Mouse (Mus musculus) erythroblast, embryonic 14.5 days (primary cell): ENCODE data around the gene Cdkal1. TPM values are rescaled to one million over a fixed set of nuclear protein-coding genes. Genes with fewer than 3 reads are reported as not detected.
A peak's percentile ranks its signal among the peaks of the same experiment; 100 is the strongest.

ENCODE experiments used
- H3K27me3 ChIP-seq: 2 replicates; pipeline ENCODE4 v1.6.1; 2012; ENCODE audit warnings: inconsistent platforms; ENCODE audit not compliant: control insufficient read depth
- H3K36me3 ChIP-seq: 2 replicates; pipeline ENCODE4 v1.6.1; 2012; ENCODE audit warnings: mild to moderate bottlenecking, inconsistent platforms; ENCODE audit not compliant: control insufficient read depth
- H3K4me1 ChIP-seq: 2 replicates; pipeline ENCODE4 v1.6.1; 2012; ENCODE audit warnings: inconsistent platforms; ENCODE audit not compliant: control insufficient read depth
- H3K4me3 ChIP-seq: replicated peaks from 2 replicates; pipeline ENCODE3; 2012; ENCODE audit warnings: moderate library complexity, mild to moderate bottlenecking, inconsistent platforms
- H3K9me3 ChIP-seq: 2 replicates; pipeline ENCODE4 v1.6.1; 2012; ENCODE audit warnings: low read length, inconsistent platforms, mixed read lengths; ENCODE audit not compliant: control insufficient read depth
- GATA1 ChIP-seq: IDR thresholded peaks from 2 replicates; pipeline ENCODE4 v1.6.1; 2012; ENCODE audit warnings: low read length, inconsistent platforms, mixed read lengths
- TAL1 ChIP-seq: IDR thresholded peaks from 3 replicates; pipeline ENCODE4 v1.6.1; 2012; ENCODE audit warnings: low read length, inconsistent platforms, mixed read lengths
- polyA plus RNA-seq: library from polyadenylated mRNA; stranded (reverse); fragments of >175 nt; gene quantifications from 2 replicates; pipeline ENCODE4 v1.2.3, GENCODE M21; 2012

Cdkal1 gene
- polyA plus RNA-seq, 1 experiment, result 0.10 TPM

GRCm38 (mm10) chr13:29599646-29600045, 255.8 kb downstream of the Cdkal1 start:
- H3K27me3 ChIP-seq, result no peaks in the 10 kb centered on the region
- no peaks in the 10 kb centered on the region for H3K9me3 ChIP-seq
- no peak for TF ChIP-seq TAL1
- TF ChIP-seq GATA1, result peak; percentile 10; the same call in 1 of the 2 replicates
- H3K4me3 ChIP-seq, result no peak overlapping the region
- H3K36me3 ChIP-seq, result no peaks in the 10 kb centered on the region
- H3K4me1 ChIP-seq, result no peaks in the 10 kb centered on the region

GRCm38 (mm10) chr13:29596735-29597134, 258.7 kb downstream of the Cdkal1 start:
- 0 out of 2 replicates have a peak, but pooled peaks cover 2% of the 10 kb centered on the region for H3K9me3 ChIP-seq
- H3K27me3 ChIP-seq, result no peaks in the 10 kb centered on the region
- no peaks in the 10 kb centered on the region for H3K4me1 ChIP-seq
- TF ChIP-seq GATA1, result no peak
- no peak for TF ChIP-seq TAL1
- H3K36me3 ChIP-seq, result peaks cover 2% of the 10 kb centered on the region; the same call in 1 of the 2 replicates
- H3K4me3 ChIP-seq, result no peak overlapping the region

GRCm38 (mm10) chr13:29593096-29593495, 262.4 kb downstream of the Cdkal1 start:
- no peaks in the 10 kb centered on the region for H3K27me3 ChIP-seq
- no peaks in the 10 kb centered on the region for H3K4me1 ChIP-seq
- TF ChIP-seq TAL1 (no peak), GATA1 (no peak)
- no peak overlapping the region for H3K4me3 ChIP-seq
- peaks cover 2% of the 10 kb centered on the region; the same call in 1 of the 2 replicates for H3K36me3 ChIP-seq
- 0 out of 2 replicates have a peak, but pooled peaks cover 2% of the 10 kb centered on the region for H3K9me3 ChIP-seq

- Histone ChIP-seq H3K4me3 (no peak overlapping the region), H3K4me1 (no peaks in the 10 kb centered on the region), H3K27me3 (no peaks in the 10 kb centered on the region), H3K36me3 (peaks cover 2% of the 10 kb centered on the region; the same call in 1 of the 2 replicates), H3K9me3 (0 out of 2 replicates have a peak, but pooled peaks cover 2% of the 10 kb centered on the region)
- no peak for TF ChIP-seq TAL1
- no peak for TF ChIP-seq GATA1
Measured at GRCm38 (mm10) chr13:29590685-29591084, 264.8 kb downstream of the Cdkal1 start.

- Histone ChIP-seq H3K9me3 (0 out of 2 replicates have a peak, but pooled peaks cover 2% of the 10 kb centered on the region), H3K4me3 (no peak overlapping the region), H3K4me1 (no peaks in the 10 kb centered on the region), H3K36me3 (peaks cover 2% of the 10 kb centered on the region; the same call in 1 of the 2 replicates), H3K27me3 (no peaks in the 10 kb centered on the region)
- TF ChIP-seq TAL1 (no peak), GATA1 (no peak)
Measured at GRCm38 (mm10) chr13:29590164-29590563, 265.3 kb downstream of the Cdkal1 start.

- H3K4me1 ChIP-seq, result no peaks in the 10 kb centered on the region
- peaks cover 2% of the 10 kb centered on the region; the same call in 1 of the 2 replicates for H3K36me3 ChIP-seq
- no peaks in the 10 kb centered on the region for H3K27me3 ChIP-seq
- no peak for TF ChIP-seq TAL1
- TF ChIP-seq GATA1, result no peak
- no peak overlapping the region for H3K4me3 ChIP-seq
- H3K9me3 ChIP-seq, result 0 out of 2 replicates have a peak, but pooled peaks cover 2% of the 10 kb centered on the region
Measured at GRCm38 (mm10) chr13:29588693-29589092, 266.8 kb downstream of the Cdkal1 start.

GRCm38 (mm10) chr13:29581762-29582700, 273.4 kb downstream of the Cdkal1 start:
- Histone ChIP-seq H3K4me1 (no peaks in the 10 kb centered on the region), H3K4me3 (no peak overlapping the region), H3K27me3 (no peaks in the 10 kb centered on the region), H3K36me3 (no peaks in the 10 kb centered on the region), H3K9me3 (no peaks in the 10 kb centered on the region)
- no peak for TF ChIP-seq TAL1
- TF ChIP-seq GATA1, result no peak

GRCm38 (mm10) chr13:29580780-29581179, 274.7 kb downstream of the Cdkal1 start:
- Histone ChIP-seq H3K4me3 (no peak overlapping the region), H3K27me3 (no peaks in the 10 kb centered on the region), H3K9me3 (no peaks in the 10 kb centered on the region), H3K4me1 (no peaks in the 10 kb centered on the region), H3K36me3 (no peaks in the 10 kb centered on the region)
- TF ChIP-seq TAL1 (no peak), GATA1 (no peak)

- Histone ChIP-seq H3K4me3 (no peak overlapping the region), H3K4me1 (no peaks in the 10 kb centered on the region), H3K36me3 (no peaks in the 10 kb centered on the region), H3K27me3 (no peaks in the 10 kb centered on the region), H3K9me3 (no peaks in the 10 kb centered on the region)
- no peak for TF ChIP-seq TAL1
- TF ChIP-seq GATA1, result no peak
Measured at GRCm38 (mm10) chr13:29580009-29580408, 275.5 kb downstream of the Cdkal1 start.
